In genomic region chr9:25400647-25401335, GRCm38 (mm10) we compare ENCODE assay signal across 8 mouse cellular contexts.
DNase-seq lines count a peak whose midpoint lies in the region; ATAC-seq and TF ChIP-seq lines count a peak whose summit lies in the region.

No protein-coding gene starts in this region.

- DNase-seq in adrenal gland, adult (ENCODE audit: inconsistent age in 2 of 2, low spot score in 1 of 2), result peak; percentile 18 to 66
- no peak for DNase-seq in adrenal gland, postnatal 4 days (ENCODE audit: low spot score in 2 of 2)
- peak; percentile 51 for DNase-seq in adrenal gland, postnatal 10 days
- peak; percentile 55 for DNase-seq in gastrocnemius, adult 2 months
- peak; percentile 6 to 14 for DNase-seq in kidney, adult 8-10 months
- DNase-seq in right cerebral cortex, adult 2 months (ENCODE audit: low spot score in 2 of 2), result peak; percentile 29 to 41

- intact Hi-C loops in gastrocnemius, adult 2 months (cut with DNase I), result loop anchor here (5.0 kb wide), 1 partner anchor 37 kb away; no protein-coding TSS in a partner anchor

- H3K9ac ChIP-seq in lung, embryonic 15.5 days, result no peak overlapping the region

- TF ChIP-seq CTCF in gastrocnemius, adult 2 months (IDR thresholded peaks at IDR 0.05), result no peak

- no peaks in the 10 kb centered on the region for H3K27me3 ChIP-seq in lung, embryonic 15.5 days

- H3K4me3 ChIP-seq in gastrocnemius, adult 2 months, result no peak overlapping the region
- H3K4me3 ChIP-seq in lung, embryonic 15.5 days, result no peak overlapping the region

- peak; percentile 83; the same call in 1 of the 2 replicates for ATAC-seq in lung, embryonic 15.5 days (ENCODE audit: borderline replicate concordance, extremely low read depth, low FRiP score, low TSS enrichment)
- no peak for ATAC-seq in erythroblast, adult 5-6 weeks (replicated peaks; ENCODE audit: low FRiP score, poor library complexity, severe bottlenecking)

- H3K27ac ChIP-seq in gastrocnemius, adult 2 months, result no peak overlapping the region
- H3K27ac ChIP-seq in lung, embryonic 15.5 days, result no peak overlapping the region

- no peaks in the 10 kb centered on the region for H3K36me3 ChIP-seq in lung, embryonic 15.5 days

- H3K4me1 ChIP-seq in lung, embryonic 15.5 days, result no peaks in the 10 kb centered on the region

- H3K9me3 ChIP-seq in lung, embryonic 15.5 days, result no peaks in the 10 kb centered on the region

- WGBS in lung, embryonic 15.5 days, result 27% methylated on average over 9 of the region's 9 CpGs

- H3K4me2 ChIP-seq in lung, embryonic 15.5 days, result peak overlapping the region; percentile 19; the same call in 1 of the 2 replicates

Comparison
In these comparisons a context has a peak if more than half of its experiments do, and no peak if none do; other contexts are left out.
1. DNase-seq: peak in adrenal gland, adult (2 of 2), adrenal gland, postnatal 10 days (single experiment), gastrocnemius, adult 2 months (single experiment), kidney, adult 8-10 months (2 of 2) and right cerebral cortex, adult 2 months (2 of 2); none in adrenal gland, postnatal 4 days (0 of 2).